Mouse (Mus musculus) lung, postnatal 36 days (tissue): ENCODE results near the gene Pnpla8.
A peak's percentile ranks its signal among the peaks of the same experiment; 100 is the strongest.
"Not testable (repeated sequence)": the region's sequence is repeated elsewhere in the genome, so short reads cannot be mapped to it uniquely, and the experiment has no call there.

ENCODE experiments used
- DNase-seq: peaks from one replicate; pipeline ENCODE4 v3.0.0; 2022; ENCODE audit warnings: mixed read lengths

Pnpla8 gene

GRCm38 (mm10) chr12:44221070-44221469, at the start of gene Pnpla8:
Gene Pnpla8, plus strand, starts transcription at chr12:44221370.
- DNase-seq, result not testable (repeated sequence)

GRCm38 (mm10) chr12:44176331-44177037, 44.7 kb upstream of the Pnpla8 start:
- peak; percentile 8 for DNase-seq

- DNase-seq, result no peak
These were observed 44.2 kb upstream of the Pnpla8 start for GRCm38 (mm10) chr12:44177038-44177355.

GRCm38 (mm10) chr12:44181081-44181982, 39.8 kb upstream of the Pnpla8 start:
- peak; percentile 52 for DNase-seq

GRCm38 (mm10) chr12:44197873-44198525, 23.2 kb upstream of the Pnpla8 start:
- peak; percentile 32 for DNase-seq

- DNase-seq, result peak; percentile 78
These were observed 11.9 kb upstream of the Pnpla8 start for GRCm38 (mm10) chr12:44209141-44209823.

GRCm38 (mm10) chr12:44209824-44210752, 11.1 kb upstream of the Pnpla8 start, which contains the start of gene Dnajb9:
Gene Dnajb9, minus strand, starts transcription at chr12:44210326.
- DNase-seq, result peak; percentile 100

- DNase-seq, result no peak
These were observed 9.6 kb upstream of the Pnpla8 start for GRCm38 (mm10) chr12:44211555-44211954.

GRCm38 (mm10) chr12:44221651-44222356, 634 bp downstream of the Pnpla8 start:
- peak; percentile 26 for DNase-seq

- DNase-seq, result no peak
These were observed 1.9 kb downstream of the Pnpla8 start for GRCm38 (mm10) chr12:44223044-44223443.

- no peak for DNase-seq
These were observed 3.5 kb downstream of the Pnpla8 start for GRCm38 (mm10) chr12:44224650-44225049.

GRCm38 (mm10) chr12:44241090-44241489, 19.9 kb downstream of the Pnpla8 start:
- DNase-seq, result peak; percentile 3

GRCm38 (mm10) chr12:44242407-44242806, 21.2 kb downstream of the Pnpla8 start:
- no peak for DNase-seq

GRCm38 (mm10) chr12:44245739-44246138, 24.6 kb downstream of the Pnpla8 start:
- no peak for DNase-seq

- DNase-seq, result no peak
These were observed 27.3 kb downstream of the Pnpla8 start for GRCm38 (mm10) chr12:44248309-44248977.

- no peak for DNase-seq
These were observed 41.4 kb downstream of the Pnpla8 start for GRCm38 (mm10) chr12:44262612-44263011.

- peak; percentile 16 for DNase-seq
These were observed 44.5 kb downstream of the Pnpla8 start for GRCm38 (mm10) chr12:44265651-44266050.

- no peak for DNase-seq
These were observed 46.0 kb downstream of the Pnpla8 start for GRCm38 (mm10) chr12:44267196-44267595.

GRCm38 (mm10) chr12:44268728-44269302, 47.6 kb downstream of the Pnpla8 start:
- DNase-seq, result peak; percentile 100

GRCm38 (mm10) chr12:44269311-44269831, 48.2 kb downstream of the Pnpla8 start:
- peak; percentile 87 for DNase-seq
